Mouse (Mus musculus) CD8-positive naive resting alpha-beta T cell, adult 2 months (primary cell): ENCODE results near the gene Lcn2.

Experiments
- DNase-seq, 2 experiments: peaks; one replicate each; pipeline ENCODE4 v3.0.0; 2022; ENCODE audit warnings: low read depth in 2 of 2, low spot score in 2 of 2

Gene Lcn2

DNA sequence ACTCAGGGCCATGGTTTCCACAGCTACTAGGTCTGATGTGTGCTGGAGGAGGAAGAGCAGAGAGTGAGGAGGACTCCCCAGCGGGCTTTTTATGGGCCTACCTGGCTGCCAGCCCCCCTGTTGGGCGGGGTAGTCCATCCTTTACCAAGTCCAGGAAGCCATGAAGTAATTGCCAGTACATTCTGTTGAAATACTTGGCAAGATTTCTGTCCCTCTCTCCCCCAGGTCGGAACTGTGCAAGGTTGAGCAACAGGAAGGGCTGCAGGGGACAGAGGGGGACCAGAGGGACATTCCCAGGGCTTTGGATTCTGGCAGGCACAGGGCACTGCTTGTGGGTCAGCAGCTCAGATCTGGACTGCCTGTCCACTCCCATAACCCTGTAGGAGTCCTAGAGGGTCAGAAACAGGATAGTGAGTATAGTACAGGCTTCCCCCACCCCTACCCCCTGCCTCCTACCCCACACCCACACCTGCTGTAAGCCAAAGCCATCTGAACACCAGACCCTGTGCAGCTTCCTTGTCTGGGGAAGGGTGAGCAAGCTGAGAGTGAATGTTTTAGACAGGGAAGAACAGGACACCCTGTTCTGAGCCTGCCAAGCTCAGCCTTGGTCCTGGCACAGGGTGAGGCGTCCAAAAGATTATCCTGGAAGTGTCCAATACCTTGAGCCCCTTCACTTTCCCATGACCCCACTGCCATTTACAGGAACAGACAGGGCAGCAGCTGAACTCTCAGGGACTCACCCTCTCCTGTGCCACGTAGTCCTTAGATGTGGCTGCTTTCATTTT, at the start of gene Lcn2:
TSS of gene Lcn2 (minus strand) at position 547 of the 785 bp plus-strand sequence.
- no peak for DNase-seq

DNA sequence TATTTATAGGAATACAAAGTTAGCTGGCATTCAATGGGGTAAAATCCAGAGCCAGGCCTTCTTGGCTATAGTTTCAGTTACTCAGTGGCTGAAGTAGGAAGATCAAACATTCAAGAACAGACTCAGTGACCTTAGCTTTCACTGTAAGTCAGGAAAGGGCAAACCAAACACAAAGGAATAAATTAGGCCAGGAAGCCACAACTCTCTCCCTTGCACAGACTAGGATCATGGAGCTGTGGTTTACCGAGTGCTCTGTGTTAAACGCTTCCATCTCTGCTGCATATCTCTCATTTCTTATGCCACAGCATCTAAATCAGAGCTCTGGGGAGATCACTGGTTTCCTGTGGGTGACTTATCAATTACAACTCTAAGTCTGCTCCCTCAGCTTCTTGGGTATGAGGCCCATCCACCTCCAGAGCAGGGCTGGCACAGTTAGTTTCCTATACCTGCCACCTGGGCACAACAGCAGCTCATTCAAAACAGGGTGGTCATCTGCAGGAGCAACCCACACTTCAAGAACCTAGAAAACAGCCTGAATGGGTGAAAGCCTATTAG, 49.6 kb upstream of the Lcn2 start:
- no peak for DNase-seq

DNA sequence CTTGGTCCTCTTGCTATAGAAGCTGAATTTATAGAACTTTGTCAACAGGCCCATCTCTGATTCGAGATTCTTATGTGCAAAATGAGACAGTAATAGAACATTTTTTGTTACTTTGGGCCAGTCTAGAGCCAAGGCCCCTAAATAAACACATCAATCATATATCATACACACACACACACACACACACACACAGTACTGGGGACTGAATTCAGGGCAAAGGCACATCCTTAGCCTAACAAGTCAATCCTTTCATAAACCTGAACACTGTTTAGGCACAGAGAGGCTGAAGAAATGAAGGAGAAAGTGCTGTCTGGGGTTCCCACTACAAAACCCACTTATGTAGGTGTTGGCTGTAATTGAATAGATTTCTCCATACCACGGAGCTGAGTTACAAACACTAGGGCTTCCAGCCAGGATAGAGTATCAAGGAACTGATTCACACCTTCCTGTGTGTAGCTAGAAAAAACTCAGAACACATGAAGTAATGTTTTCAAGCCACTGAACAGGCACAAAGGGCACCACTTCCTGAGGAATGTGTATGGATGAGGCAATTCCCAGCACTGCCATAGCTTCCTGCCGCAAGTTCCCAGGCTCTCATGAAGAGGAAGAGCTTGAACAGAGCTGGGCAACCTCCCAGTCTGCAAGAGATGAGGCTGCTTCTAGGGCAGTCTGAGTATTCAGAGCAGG, 48.8 kb upstream of the Lcn2 start:
- DNase-seq, result no peak

GRCm38 (mm10) chr2:32430701-32431676, 42.9 kb upstream of the Lcn2 start:
- no peak for DNase-seq

GRCm38 (mm10) chr2:32429215-32429891, 41.3 kb upstream of the Lcn2 start:
- DNase-seq, result no peak

DNA sequence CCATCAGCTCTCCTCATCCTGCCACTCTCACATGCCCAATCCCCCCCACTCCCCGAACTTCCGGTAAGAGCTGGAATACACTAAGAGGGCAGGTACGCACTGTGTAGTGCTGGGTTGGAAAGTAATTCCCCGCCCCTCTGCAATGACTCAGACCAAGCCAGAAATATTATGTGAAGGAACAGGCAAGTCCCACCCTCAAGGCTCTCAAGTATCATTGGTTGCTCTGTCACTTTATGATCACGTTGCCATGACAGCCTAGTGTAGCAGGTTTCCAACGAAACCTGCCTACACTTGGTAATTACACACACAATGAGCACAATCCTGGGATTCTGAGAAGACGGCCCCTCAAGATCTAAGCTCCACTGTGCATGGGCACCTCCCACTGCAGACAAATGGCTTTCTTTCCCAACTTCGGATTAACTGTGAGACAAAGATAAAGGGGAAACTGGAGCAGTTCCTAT, 40.2 kb upstream of the Lcn2 start:
- no peak for DNase-seq

DNA sequence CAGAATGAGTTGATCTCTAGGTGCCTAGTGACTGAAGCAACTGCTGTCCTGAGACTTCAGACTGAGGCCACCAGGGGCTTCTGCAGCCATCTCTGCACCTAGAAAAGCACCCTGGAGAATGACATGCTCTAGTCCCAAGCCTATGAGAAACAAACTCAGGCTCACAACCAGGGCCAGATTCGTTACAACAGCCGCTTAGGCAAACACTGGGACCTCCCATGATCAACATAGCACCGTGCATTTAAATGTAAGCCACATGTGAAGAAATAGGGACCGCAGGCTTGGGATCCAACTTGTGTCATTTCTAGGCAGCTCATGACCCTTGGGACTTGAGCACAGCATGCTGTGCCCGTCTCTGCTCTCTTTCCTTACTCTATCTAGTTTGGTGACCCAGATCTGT, 39.7 kb upstream of the Lcn2 start:
- DNase-seq, result no peak

DNA sequence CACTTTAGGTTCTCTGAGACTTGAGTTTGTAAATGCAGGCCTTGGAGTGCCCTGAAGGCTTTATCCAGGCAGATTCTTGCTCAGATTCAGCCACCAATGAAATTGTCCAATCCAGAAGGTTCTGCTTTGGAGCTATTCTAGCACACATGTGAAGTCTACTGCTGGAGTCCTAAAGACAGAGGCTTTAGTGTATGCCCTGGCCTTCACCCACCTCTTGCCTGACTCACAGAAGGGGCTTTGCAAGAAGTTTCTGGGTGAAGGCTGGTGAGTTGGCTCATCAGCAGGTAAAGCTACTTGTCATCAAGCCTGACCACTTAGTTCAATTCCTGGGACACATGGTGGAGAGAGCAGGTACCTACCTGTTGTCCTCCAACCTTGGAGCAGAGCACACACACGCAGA, 38.1 kb upstream of the Lcn2 start:
- DNase-seq, result no peak

- DNase-seq, result no peak
These were observed 37.5 kb upstream of the Lcn2 start for GRCm38 (mm10) chr2:32425568-32425967.

- DNase-seq, result no peak
These were observed 36.7 kb upstream of the Lcn2 start for GRCm38 (mm10) chr2:32424796-32425195.

GRCm38 (mm10) chr2:32423481-32424331, 35.7 kb upstream of the Lcn2 start:
- DNase-seq, result no peak

DNA sequence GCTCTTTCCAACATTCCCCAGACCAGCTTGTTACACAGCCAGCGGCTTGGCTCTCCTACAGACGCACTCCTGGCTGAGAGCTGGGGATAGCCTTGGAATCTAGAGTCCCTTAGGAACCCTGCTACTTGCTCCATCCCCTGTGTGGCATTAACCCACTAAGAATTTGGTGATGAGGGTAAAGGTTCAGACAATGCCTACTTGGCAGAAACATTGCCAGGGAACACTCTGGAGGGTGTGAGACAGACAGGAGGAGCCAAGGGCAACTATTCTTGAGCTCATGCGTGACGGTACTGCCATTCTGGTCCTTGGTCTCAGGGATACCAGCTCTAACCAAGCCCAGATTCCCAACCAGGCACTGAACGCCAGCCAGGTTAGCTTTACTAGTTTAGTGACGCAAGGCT, 33.8 kb upstream of the Lcn2 start:
- no peak for DNase-seq

DNA sequence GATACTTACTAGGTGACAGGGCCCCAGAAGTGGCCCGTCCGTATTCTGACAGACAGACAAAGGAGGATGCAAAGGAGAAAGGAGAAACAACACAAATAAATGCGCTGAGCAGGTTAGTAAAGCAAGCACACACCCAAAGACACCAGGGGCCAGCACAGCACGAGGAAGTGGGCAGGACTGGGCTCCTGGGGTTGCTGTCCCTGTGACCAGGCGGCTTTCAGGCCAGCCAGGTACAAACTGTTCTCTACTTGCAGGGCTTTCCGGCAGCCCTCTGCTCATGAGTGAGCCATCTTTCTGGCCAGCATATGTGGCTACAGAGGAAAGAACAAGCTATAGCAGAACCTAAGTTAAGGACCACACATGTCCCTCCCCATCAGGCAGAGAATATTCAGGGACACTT, 32.6 kb upstream of the Lcn2 start:
- DNase-seq, result no peak

- DNase-seq, result no peak
These were observed 32.1 kb upstream of the Lcn2 start for GRCm38 (mm10) chr2:32420066-32420608.

DNA sequence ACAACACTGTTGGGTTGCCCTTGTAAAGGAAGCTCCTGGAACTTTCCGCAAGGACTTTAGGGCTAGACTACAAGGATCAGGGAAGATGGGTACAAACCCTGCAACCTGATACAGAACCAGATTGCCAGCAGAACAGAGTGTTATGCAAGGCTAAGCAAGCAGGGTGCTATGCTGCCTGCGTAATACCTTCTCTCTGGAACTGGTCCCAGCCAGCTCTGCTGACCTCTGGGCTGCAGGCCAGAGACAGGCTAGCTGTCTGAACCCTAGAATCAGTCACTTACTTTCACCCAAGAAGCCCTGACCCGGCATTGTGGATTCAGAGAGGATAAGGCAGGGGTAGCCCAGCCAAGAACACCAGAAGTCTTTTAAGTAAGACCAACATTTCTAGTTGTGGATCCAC, 31.3 kb upstream of the Lcn2 start:
- no peak for DNase-seq

GRCm38 (mm10) chr2:32418430-32419151, 30.5 kb upstream of the Lcn2 start:
- no peak for DNase-seq

GRCm38 (mm10) chr2:32417486-32417885, 29.4 kb upstream of the Lcn2 start:
- DNase-seq, result no peak

GRCm38 (mm10) chr2:32416556-32416955, 28.5 kb upstream of the Lcn2 start:
- no peak for DNase-seq

GRCm38 (mm10) chr2:32415801-32416200, 27.7 kb upstream of the Lcn2 start:
- no peak for DNase-seq
